Mouse (Mus musculus) gastrocnemius, postnatal 10 days (tissue): ENCODE measurements around the gene Grin3b. TPM values are rescaled to one million over a fixed set of nuclear protein-coding genes. Genes with fewer than 3 reads are reported as not detected.

Experiments
- DNase-seq: peaks from one replicate; pipeline ENCODE4 v3.0.0; 2021; ENCODE audit warnings: mixed read lengths
- total RNA-seq, 2 experiments: library from RNA; stranded (reverse); gene quantifications; 2 replicates each; pipeline ENCODE4 v1.2.3; 2021

Grin3b gene
- total RNA-seq, 2 experiments from 2014 or later = 0.14 to 0.38 TPM

GRCm38 (mm10) chr10:79966886-79967400, 3.6 kb upstream of the Grin3b start:
- DNase-seq = no peak

- DNase-seq = no peak
Observed at GRCm38 (mm10) chr10:79968181-79968580, 2.3 kb upstream of the Grin3b start.

- no peak for DNase-seq
Observed at GRCm38 (mm10) chr10:79969124-79969568, 1.4 kb upstream of the Grin3b start.

GRCm38 (mm10) chr10:79971183-79971497, 625 bp downstream of the Grin3b start:
- no peak for DNase-seq

GRCm38 (mm10) chr10:79972831-79973230, 2.3 kb downstream of the Grin3b start:
- DNase-seq = no peak

- no peak for DNase-seq
Observed at GRCm38 (mm10) chr10:79974087-79974486, 3.6 kb downstream of the Grin3b start.

GRCm38 (mm10) chr10:79974668-79975067, 4.2 kb downstream of the Grin3b start:
- DNase-seq = no peak

- no peak for DNase-seq
Observed at GRCm38 (mm10) chr10:79976071-79976721, 5.7 kb downstream of the Grin3b start.

GRCm38 (mm10) chr10:79976722-79977107, 6.2 kb downstream of the Grin3b start:
- DNase-seq = no peak

GRCm38 (mm10) chr10:79977324-79977723, 6.8 kb downstream of the Grin3b start:
- no peak for DNase-seq

- no peak for DNase-seq
Observed at GRCm38 (mm10) chr10:79978061-79978460, 7.5 kb downstream of the Grin3b start.

- DNase-seq = no peak
Observed at GRCm38 (mm10) chr10:79979401-79980155, 9.1 kb downstream of the Grin3b start.

- DNase-seq = no peak
Observed at GRCm38 (mm10) chr10:79983205-79983604, 12.7 kb downstream of the Grin3b start.

GRCm38 (mm10) chr10:79983670-79984069, 13.2 kb downstream of the Grin3b start:
- DNase-seq = peak; percentile 73

GRCm38 (mm10) chr10:79984195-79984816, 13.8 kb downstream of the Grin3b start, which contains the start of gene Tmem259:
TSS of gene Tmem259 (minus strand) at chr10:79984330.
- peak; percentile 84 for DNase-seq

GRCm38 (mm10) chr10:79984871-79985270, 14.4 kb downstream of the Grin3b start:
- peak; percentile 88 for DNase-seq

GRCm38 (mm10) chr10:79985334-79986231, 15.1 kb downstream of the Grin3b start:
- peak; percentile 57 for DNase-seq

- peak; percentile 53 for DNase-seq
Observed at GRCm38 (mm10) chr10:79986232-79986878, 15.8 kb downstream of the Grin3b start.

- DNase-seq = peak; percentile 91
Observed at GRCm38 (mm10) chr10:79986963-79987362, 16.4 kb downstream of the Grin3b start.

- no peak for DNase-seq
Observed at GRCm38 (mm10) chr10:79987771-79988505, 17.4 kb downstream of the Grin3b start.
